Mouse (Mus musculus): Measurements from ENCODE around the gene Otulinl.

GRCm38 (mm10) chr15:27669931-27670411, 11.4 kb downstream of the Otulinl start:
- TF ChIP-seq USF2 (conservative IDR thresholded peaks at IDR 0.05; ENCODE audit: low read depth, low read length): no peak
- TF ChIP-seq POLR2AphosphoS2 (IDR thresholded peaks at IDR 0.05; ENCODE audit: low read depth, low read length): no peak
- no peak for TF ChIP-seq CTCF (conservative IDR thresholded peaks at IDR 0.05 in 1 of 2, IDR thresholded peaks at IDR 0.05 in 1 of 2; ENCODE audit: low read depth in 2 of 2, low read length in 2 of 2)
- TF ChIP-seq EP300 (IDR thresholded peaks at IDR 0.05; ENCODE audit: low read length): no peak
- TF ChIP-seq RCOR1 (conservative IDR thresholded peaks at IDR 0.05; ENCODE audit: low read depth, low read length): no peak
- no peak for TF ChIP-seq MAZ (IDR thresholded peaks at IDR 0.05; ENCODE audit: low read depth, low read length)
- no peak for TF ChIP-seq GABPA (IDR thresholded peaks at IDR 0.05; ENCODE audit: insufficient replicate concordance, low read depth, low read length)
- no peak for TF ChIP-seq ZNF384 (IDR thresholded peaks at IDR 0.05; ENCODE audit: low read depth, low read length)
- TF ChIP-seq SIN3A (IDR thresholded peaks at IDR 0.05; ENCODE audit: low read length): no peak
- no peak for TF ChIP-seq MAX (IDR thresholded peaks at IDR 0.05; ENCODE audit: low read length)
- TF ChIP-seq POLR2A (IDR thresholded peaks at IDR 0.05; ENCODE audit: low read depth, low read length): no peak
- TF ChIP-seq MXI1 (IDR thresholded peaks at IDR 0.05; ENCODE audit: low read depth, low read length): no peak
- TF ChIP-seq USF1 (IDR thresholded peaks at IDR 0.05; ENCODE audit: low read depth, low read length): no peak
- no peak for TF ChIP-seq E2F4 (IDR thresholded peaks at IDR 0.05; ENCODE audit: insufficient replicate concordance, low read depth, low read length)
